Mouse (Mus musculus) thymus, postnatal 0 days (tissue): ENCODE data around the gene Tmc6. TPM values are rescaled to one million over a fixed set of nuclear protein-coding genes. Genes with fewer than 3 reads are reported as not detected.

Experiments
- polyA plus RNA-seq: library from polyadenylated mRNA; unstranded; fragments of >200 nt; fragmentation: Nextera tagmentation; extraction: Ambion mirVana; gene quantifications from 2 replicates; pipeline ENCODE4 v1.2.1, GENCODE M21; 2015

The Tmc6 gene
- polyA plus RNA-seq, 1 experiment from 2014 or later: 58.9 TPM

Other genes with a start within 250 kb of the Tmc6 start
- gene Tnrc6c, start 127.9 kb downstream of the Tmc6 start, polyA plus RNA-seq: 13.2 and 18.7 TPM in 2 replicates
- gene Tmc8, start 122 bp downstream of the Tmc6 start, polyA plus RNA-seq: 37.5 and 41.1 TPM in 2 replicates
- gene 6030468B19Rik, start 15.5 kb upstream of the Tmc6 start, polyA plus RNA-seq: 0.21 and 0.55 TPM in 2 replicates
- gene Gm20708, start 27.5 kb upstream of the Tmc6 start, polyA plus RNA-seq: 0.13 and 0.48 TPM in 2 replicates
- 100.0 and 116 TPM in 2 replicates for gene Syngr2, start 27.5 kb upstream of the Tmc6 start, polyA plus RNA-seq
- gene Afmid, start 43.7 kb upstream of the Tmc6 start, polyA plus RNA-seq: 6.5 and 6.9 TPM in 2 replicates
- gene Tk1, start 43.9 kb upstream of the Tmc6 start, polyA plus RNA-seq: 119 and 133 TPM in 2 replicates
- gene Birc5, start 67.1 kb upstream of the Tmc6 start, polyA plus RNA-seq: 457 and 480 TPM in 2 replicates
- not detected in 2 replicates for gene Tmem235, start 78.6 kb upstream of the Tmc6 start, polyA plus RNA-seq
- gene Tha1, start 91.3 kb upstream of the Tmc6 start, polyA plus RNA-seq: 9.0 and 9.4 TPM in 2 replicates
- gene Socs3, start 187.8 kb upstream of the Tmc6 start, polyA plus RNA-seq: 25.8 and 26.7 TPM in 2 replicates
- 54.8 and 55.6 TPM in 2 replicates for gene Pgs1, start 204.1 kb upstream of the Tmc6 start, polyA plus RNA-seq